Mouse (Mus musculus) lung, postnatal 36 days (tissue): Measurements from ENCODE around the gene Krtap1-5.
"Not testable (repeated sequence)": the region's sequence is repeated elsewhere in the genome, so short reads cannot be mapped to it uniquely, and the experiment has no call there.

Source experiments
- DNase-seq: peaks from one replicate; pipeline ENCODE4 v3.0.0; 2022; ENCODE audit warnings: mixed read lengths

The Krtap1-5 gene

GRCm38 (mm10) chr11:99580636-99581035, at the start of gene Krtap1-5:
TSS of gene Krtap1-5 (minus strand) at chr11:99581016.
- no peak for DNase-seq

- DNase-seq: no peak
Observed at GRCm38 (mm10) chr11:99628138-99628537, 47.3 kb upstream of the Krtap1-5 start, which contains the start of gene Krtap4-1. TSS of gene Krtap4-1 (minus strand) at chr11:99628238.

GRCm38 (mm10) chr11:99620335-99620734, 39.5 kb upstream of the Krtap1-5 start, which contains the start of gene Gm11562:
TSS of gene Gm11562 (minus strand) at chr11:99620435.
- DNase-seq: no peak

GRCm38 (mm10) chr11:99614796-99615363, 34.1 kb upstream of the Krtap1-5 start, which contains the start of gene Krtap2-4:
TSS of gene Krtap2-4 (minus strand) at chr11:99614846.
- DNase-seq: no peak

- not testable (repeated sequence) for DNase-seq
Observed at GRCm38 (mm10) chr11:99610089-99610488, 29.3 kb upstream of the Krtap1-5 start, which contains the start of gene Gm11937. TSS of gene Gm11937 (minus strand) at chr11:99610189.

- DNase-seq: no peak
Observed at GRCm38 (mm10) chr11:99609126-99609525, 28.3 kb upstream of the Krtap1-5 start.

GRCm38 (mm10) chr11:99603208-99603607, 22.4 kb upstream of the Krtap1-5 start, which contains the start of gene Gm11938:
TSS of gene Gm11938 (minus strand) at chr11:99603308.
- DNase-seq: not testable (repeated sequence)

GRCm38 (mm10) chr11:99597742-99598141, 16.9 kb upstream of the Krtap1-5 start, which contains the start of gene Krtap9-3:
TSS of gene Krtap9-3 (minus strand) at chr11:99598105.
- DNase-seq: not testable (repeated sequence)

GRCm38 (mm10) chr11:99590981-99591380, 10.2 kb upstream of the Krtap1-5 start, which contains the start of gene Krtap1-3:
TSS of gene Krtap1-3 (minus strand) at chr11:99591339.
- no peak for DNase-seq

- DNase-seq: no peak
Observed at GRCm38 (mm10) chr11:99585096-99585495, 4.3 kb upstream of the Krtap1-5 start.

- DNase-seq: no peak
Observed at GRCm38 (mm10) chr11:99583245-99583704, 2.5 kb upstream of the Krtap1-5 start, which contains the start of gene Krtap1-4. TSS of gene Krtap1-4 (minus strand) at chr11:99583654.

- DNase-seq: peak; percentile 32
Observed at GRCm38 (mm10) chr11:99581564-99581963, 748 bp upstream of the Krtap1-5 start.

- no peak for DNase-seq
Observed at GRCm38 (mm10) chr11:99581051-99581450, 235 bp upstream of the Krtap1-5 start.

- DNase-seq: peak; percentile 84
Observed at GRCm38 (mm10) chr11:99574106-99574505, 6.7 kb downstream of the Krtap1-5 start.

- no peak for DNase-seq
Observed at GRCm38 (mm10) chr11:99573164-99573563, 7.7 kb downstream of the Krtap1-5 start.

GRCm38 (mm10) chr11:99566530-99566929, 14.3 kb downstream of the Krtap1-5 start, which contains the start of gene Krtap3-1:
TSS of gene Krtap3-1 (minus strand) at chr11:99566630.
- no peak for DNase-seq

- no peak for DNase-seq
Observed at GRCm38 (mm10) chr11:99562580-99562979, 18.2 kb downstream of the Krtap1-5 start.

- no peak for DNase-seq
Observed at GRCm38 (mm10) chr11:99559366-99559765, 21.4 kb downstream of the Krtap1-5 start, which contains the start of gene Gm11939. TSS of gene Gm11939 (minus strand) at chr11:99559466.

GRCm38 (mm10) chr11:99557976-99558745, 22.7 kb downstream of the Krtap1-5 start:
- DNase-seq: peak; percentile 5

GRCm38 (mm10) chr11:99556753-99557152, 24.1 kb downstream of the Krtap1-5 start, which contains the start of gene Krtap3-2:
TSS of gene Krtap3-2 (minus strand) at chr11:99556853.
- DNase-seq: no peak

GRCm38 (mm10) chr11:99556195-99556594, 24.6 kb downstream of the Krtap1-5 start:
- no peak for DNase-seq

GRCm38 (mm10) chr11:99550765-99551164, 30.1 kb downstream of the Krtap1-5 start, which contains the start of gene Krtap3-3:
TSS of gene Krtap3-3 (minus strand) at chr11:99550865.
- DNase-seq: no peak

GRCm38 (mm10) chr11:99547892-99548291, 32.9 kb downstream of the Krtap1-5 start:
- no peak for DNase-seq
